Mouse (Mus musculus) stomach, postnatal 0 days (tissue): ENCODE results near the gene Diaph3.

Experiments
- CTCF ChIP-seq: IDR thresholded peaks from 2 replicates; pipeline ENCODE4 v1.5.1; 2016; ENCODE audit warnings: antibody characterized with exemption, low read depth, mild to moderate bottlenecking, moderate library complexity
- EP300 ChIP-seq: optimal IDR thresholded peaks from 2 replicates; pipeline ENCODE3; 2016; ENCODE audit warnings: antibody characterized with exemption

DNA sequence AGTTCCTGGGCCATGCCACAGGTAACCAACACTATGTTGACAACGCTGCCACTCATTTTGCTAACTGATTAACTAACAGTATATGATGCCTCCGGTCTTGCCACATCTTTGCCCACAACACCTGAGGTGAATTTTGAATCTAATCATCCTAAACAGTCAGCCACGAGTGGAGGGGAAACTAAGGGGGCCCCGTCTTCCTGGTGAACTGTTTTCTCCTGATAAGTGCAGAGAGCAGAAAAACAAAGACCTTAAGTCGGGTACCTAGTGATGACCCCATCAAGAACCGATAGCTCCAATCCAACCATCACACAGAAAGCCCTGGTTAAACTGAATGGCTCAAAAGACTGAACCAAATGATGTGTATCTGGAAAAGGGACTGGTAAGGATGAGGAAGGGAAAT, 8.6 kb upstream of the Diaph3 start:
- TF ChIP-seq CTCF (no peak), EP300 (no peak)
